Mouse (Mus musculus): ENCODE data around the gene Armh1. TPM values are rescaled to one million over a fixed set of nuclear protein-coding genes. Genes with fewer than 3 reads are reported as not detected.
A peak's percentile ranks its signal among the peaks of the same experiment; 100 is the strongest.
"Not testable (repeated sequence)": the region's sequence is repeated elsewhere in the genome, so short reads cannot be mapped to it uniquely, and the experiment has no call there.

Gene Armh1
- total RNA-seq, 2 experiments from 2014 or later, result 0.15 to 0.33 TPM

DNA sequence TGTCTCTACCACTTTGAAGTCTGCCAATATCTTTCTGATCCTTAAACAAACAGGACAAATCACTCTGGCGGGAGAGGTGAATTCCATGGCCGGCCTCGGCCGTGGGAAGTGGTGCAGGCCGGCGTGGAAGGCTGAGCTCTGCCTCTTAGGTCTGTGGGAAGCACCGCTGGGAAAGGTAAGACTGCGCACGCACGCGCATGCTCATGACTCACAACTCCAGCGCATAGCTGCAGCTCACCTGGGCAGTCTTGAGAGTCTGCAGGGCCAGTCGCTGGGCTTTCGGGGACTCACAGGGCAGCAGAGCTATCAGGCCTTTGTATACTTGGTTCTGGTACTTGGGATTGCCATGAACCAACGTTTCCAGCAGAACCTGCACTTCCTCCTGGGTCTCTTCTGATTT, 22.3 kb downstream of the Armh1 start:
- DNase-seq, result no peak
- intact Hi-C loops (cut with DNase I), result no loop called here

DNA sequence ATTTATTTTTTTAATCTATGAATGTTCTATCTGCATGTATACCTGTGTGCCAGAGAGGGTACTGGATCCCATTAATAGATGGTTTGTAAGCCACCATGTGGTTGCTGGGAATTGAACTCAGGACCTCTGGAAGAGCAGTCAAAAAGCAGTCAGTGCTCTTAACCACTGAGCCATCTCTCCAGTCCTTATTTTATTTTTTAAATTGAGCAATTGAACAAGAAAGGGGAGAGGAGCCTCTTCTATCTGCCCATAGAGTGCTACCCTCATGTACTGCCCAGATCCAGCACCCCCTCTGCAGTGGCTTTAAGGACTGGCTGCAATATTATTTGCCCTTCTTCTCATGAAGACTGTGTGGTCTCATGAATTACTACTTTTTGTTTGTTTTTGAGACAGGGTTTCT, 26.7 kb downstream of the Armh1 start:
- DNase-seq, result no peak
- intact Hi-C loops (cut with DNase I), result no loop called here

DNA sequence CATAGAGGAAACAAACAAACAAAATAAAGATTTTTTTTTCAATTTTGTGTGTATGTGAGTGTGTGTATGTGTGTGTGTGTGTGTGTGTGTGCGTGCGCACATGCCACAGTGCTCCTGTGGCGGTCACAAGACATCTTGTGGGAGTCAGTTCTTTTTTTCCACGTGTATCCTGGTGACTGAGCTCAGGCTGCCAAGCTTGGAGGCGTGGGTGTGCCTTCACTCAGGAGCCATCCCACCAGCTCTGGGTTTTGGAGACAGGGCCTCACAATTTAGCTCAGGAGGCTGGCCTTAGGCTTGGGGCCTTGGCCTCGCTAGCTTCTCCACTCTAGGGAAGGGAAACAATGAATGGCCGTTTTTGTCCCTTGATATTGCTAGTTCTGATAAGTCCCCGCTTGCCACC, 27.8 kb downstream of the Armh1 start:
- no peak for DNase-seq
- intact Hi-C loops (cut with DNase I), result no loop called here

DNA sequence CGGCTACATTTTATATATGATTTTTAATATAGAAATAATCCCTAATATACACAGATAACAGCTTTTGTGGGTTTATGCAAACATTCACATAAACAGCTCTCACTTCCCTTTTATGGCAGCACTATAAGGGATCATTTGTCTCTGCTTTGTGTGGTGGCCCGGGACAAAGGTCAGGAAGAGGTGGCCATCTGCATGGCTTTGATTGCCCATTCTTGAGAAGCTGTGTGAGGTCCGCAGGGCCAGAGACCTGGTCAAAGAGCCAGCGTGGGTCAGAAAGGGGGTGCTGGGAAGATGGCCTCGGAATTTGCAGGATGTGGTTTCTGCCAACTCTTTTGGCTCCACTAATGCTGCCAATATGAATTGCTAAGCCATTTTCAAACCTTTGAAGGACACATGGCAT, 28.9 kb downstream of the Armh1 start:
- intact Hi-C loops (cut with DNase I), result no loop called here
- no peak for DNase-seq

DNA sequence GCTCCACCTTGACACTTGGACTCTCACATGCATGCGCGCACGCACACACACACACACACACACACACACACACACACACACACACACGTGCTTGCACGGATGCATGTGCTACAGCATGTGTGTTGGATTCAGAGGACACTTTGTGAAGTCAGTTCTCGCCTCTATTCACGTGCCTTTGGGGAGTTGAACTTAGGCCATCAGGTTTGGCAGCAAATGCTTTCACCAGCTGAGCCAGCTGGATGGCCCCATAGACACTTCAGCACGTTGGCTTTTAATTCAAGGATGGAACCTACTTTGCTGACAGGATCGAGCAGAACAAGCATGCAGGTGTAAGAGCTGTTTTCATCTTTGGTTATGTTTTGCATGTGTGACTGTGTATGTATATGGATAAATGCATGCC, 30.1 kb downstream of the Armh1 start:
- intact Hi-C loops (cut with DNase I), result no loop called here
- DNase-seq, result peak in 1 of 2 experiments; percentile 31

DNA sequence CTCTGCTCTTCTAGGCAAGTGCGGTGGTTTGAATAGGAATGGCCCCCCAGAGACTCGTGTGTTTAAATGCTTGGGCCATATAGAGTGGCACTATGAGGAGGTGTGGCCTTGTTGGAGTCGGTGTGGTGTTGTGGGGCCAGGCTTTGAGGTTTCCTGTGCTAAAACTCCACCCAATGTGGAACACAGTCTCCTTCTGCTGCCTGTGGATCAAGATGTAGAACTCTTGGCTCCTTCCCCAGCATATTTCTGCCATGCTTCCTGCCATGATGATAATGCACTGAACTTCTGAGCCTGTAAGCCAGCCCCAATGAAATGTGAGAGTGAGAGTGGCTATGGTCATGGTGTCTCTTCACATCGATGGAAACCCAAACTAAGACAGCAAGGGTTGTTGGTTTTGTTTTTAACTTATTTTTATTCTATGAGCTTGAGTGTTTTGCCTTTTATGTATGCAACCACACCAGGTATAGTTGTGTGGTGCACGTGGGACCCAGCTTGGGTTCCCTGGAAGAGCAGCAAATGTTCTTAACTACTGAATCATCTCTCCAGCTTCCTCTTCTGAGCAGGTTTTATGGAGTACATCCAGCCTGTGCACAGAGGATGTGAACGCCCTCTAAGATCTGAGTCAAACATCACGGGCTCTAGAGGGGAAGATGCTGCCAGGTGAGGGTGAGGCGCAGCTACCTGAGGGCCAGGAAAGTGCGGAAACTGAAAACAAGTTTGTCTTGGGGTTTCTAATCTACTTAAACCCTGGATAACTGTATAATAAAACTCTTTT, 31.0 kb downstream of the Armh1 start:
- intact Hi-C loops (cut with DNase I), result no loop called here
- no peak for DNase-seq

DNA sequence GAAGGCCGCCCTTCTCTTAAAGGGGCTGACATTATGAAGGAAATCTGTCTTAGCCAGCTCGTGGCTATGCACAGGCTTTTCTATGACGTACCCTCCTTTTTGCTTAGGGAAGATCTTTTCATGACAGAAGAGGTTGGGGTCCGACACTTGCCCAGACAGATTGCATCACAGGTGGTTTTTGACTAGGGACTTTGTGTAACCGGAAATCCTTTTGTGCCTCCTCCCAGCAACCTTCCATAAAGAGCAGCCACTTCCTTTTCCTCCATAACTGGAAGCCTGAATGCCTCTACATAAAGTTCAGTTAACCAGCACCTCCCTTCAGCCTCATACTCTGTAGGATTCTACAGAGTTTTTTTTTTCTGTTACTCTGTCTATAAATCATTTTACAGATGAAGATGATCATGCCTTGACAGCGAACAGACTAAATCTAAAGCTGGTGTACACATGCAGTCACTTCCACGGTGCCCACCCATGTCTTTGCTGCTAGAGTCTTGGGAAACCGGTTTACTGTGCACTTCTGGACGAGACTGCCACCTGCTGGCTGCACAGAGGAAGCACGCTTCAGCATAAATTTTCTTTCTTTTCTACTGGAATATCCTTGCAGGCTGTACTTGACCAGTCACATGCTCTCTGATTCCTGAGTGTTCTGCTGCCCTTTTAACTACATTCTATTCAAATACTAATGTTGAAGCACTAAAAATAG, 33.3 kb downstream of the Armh1 start:
- intact Hi-C loops (cut with DNase I), result loop anchor here (5.0 kb wide), 1 partner anchor 76 kb away; no protein-coding TSS in a partner anchor
- DNase-seq, result peak; percentile 62 to 69

DNA sequence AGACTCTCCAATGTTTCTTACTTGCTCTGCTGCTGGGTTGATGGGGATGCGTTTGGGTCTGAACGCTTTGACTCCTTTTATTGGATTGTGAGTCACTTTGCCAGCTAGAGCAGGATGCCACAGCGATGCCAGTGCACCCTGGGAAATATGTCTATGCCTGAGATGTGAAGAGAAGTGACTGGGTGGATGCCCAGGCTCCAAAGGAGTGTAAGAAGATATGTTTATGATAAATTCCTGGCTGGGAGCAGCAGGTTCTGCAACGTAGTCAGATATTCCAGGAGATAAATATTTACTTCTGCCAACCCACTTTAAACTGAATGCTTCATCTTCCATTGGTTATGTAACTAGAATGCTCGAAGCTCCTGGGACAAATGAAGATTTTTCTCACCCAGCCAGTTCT, 34.9 kb downstream of the Armh1 start:
- DNase-seq, result no peak
- intact Hi-C loops (cut with DNase I), result loop anchor here (5.0 kb wide), 1 partner anchor 75 kb away; no protein-coding TSS in a partner anchor

DNA sequence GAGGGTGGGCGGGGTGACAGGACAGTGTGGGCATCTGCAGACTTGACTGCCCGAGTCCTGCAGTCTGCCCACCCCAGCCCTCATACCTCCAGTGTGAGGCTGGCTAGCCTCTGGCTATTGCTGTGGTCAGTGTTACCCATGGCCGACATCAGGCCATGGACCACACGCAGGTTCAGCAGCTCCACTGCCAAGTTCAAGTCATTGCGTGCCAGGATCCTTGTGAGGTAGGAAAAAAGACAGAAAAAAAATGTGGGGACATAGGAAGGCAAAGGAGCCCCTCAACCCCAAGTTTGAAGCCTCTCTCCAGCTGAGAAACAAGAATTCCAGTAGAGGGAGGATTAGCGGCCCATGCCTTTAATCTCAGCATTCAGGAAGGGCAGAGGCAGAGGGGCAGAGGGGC, 37.7 kb downstream of the Armh1 start:
- intact Hi-C loops (cut with DNase I), result no loop called here
- no peak for DNase-seq

DNA sequence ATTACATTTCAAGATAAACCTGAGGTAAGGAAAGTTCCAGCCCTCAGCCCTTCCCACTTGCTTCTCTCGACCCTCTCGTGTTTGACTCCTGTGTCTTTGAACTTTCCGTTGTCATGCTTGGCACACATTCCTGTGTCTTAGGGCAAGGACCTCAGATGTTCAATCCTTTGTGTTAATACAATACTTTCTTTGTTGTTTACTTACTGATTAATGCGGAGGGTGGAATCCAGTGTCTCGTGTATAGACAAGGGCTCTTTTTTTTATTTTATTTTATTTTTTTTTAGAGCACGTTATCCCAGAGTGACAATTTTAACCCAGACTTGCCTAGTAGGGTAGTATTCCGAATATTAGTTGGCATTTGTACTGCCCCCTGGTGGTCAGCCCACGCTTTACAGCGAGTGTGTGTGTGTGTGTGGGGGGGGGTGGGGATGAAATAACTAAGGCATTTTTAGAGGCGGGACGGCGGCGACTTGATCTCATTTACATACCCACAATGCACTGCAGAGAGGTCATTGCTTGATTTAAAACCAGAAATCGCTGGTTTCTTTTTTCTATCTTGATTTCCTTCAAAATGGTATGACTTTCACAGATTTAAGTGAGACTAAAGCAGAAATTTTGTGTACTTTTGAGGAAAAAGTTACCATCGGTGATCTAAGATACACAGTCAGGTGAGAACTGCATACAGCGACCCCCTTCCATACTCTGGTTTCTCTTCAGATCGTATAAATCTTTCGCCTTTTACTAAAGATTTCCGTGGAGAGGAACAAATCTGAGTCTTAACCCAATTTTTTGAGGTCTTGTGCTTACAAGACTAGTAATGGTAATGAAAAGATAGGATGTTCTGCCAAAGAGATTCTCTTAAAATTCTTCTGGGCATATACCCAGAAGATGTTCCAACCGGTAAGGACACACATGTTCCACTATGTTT, 41.5 kb downstream of the Armh1 start:
- intact Hi-C loops (cut with DNase I), result no loop called here
- peak; percentile 79 to 85 for DNase-seq

DNA sequence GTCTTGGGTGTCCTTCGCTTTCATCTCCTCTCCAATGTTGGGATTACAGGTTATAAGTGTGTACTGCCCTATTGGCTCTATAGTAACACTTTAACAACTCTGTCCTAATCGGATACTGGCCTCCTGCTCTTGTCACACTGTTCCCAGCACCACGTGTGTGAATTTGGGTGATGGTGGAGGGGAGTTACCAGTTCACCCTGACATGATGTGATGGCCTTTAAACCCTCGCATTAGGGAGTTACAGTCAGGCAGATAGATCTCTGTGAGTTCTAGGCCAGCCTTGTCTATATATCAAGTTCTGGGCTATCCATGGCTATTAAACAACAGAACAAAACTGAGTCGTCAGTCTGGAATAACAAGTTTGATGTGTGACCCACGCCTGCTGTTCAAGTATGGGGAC, 42.3 kb downstream of the Armh1 start:
- no peak for DNase-seq
- intact Hi-C loops (cut with DNase I), result no loop called here

DNA sequence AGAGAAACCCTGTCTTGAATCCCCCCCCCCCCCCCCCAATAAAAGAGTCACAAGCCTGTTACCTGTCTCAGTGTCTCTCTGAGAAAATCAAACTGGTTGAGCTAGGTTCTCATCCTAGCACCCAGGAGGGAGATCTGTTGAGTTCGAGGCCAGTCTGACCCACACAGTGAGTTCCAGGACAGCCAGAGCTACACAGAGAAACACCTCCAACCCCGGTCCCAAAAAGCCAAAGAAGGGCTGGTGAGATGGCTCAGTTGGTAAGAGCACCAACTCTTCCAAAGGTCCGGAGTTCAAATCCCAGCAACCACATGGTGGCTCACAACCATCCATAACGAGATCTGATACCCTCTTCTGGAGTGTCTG, 49.0 kb downstream of the Armh1 start:
- DNase-seq, result no peak
- intact Hi-C loops (cut with DNase I), result no loop called here

DNA sequence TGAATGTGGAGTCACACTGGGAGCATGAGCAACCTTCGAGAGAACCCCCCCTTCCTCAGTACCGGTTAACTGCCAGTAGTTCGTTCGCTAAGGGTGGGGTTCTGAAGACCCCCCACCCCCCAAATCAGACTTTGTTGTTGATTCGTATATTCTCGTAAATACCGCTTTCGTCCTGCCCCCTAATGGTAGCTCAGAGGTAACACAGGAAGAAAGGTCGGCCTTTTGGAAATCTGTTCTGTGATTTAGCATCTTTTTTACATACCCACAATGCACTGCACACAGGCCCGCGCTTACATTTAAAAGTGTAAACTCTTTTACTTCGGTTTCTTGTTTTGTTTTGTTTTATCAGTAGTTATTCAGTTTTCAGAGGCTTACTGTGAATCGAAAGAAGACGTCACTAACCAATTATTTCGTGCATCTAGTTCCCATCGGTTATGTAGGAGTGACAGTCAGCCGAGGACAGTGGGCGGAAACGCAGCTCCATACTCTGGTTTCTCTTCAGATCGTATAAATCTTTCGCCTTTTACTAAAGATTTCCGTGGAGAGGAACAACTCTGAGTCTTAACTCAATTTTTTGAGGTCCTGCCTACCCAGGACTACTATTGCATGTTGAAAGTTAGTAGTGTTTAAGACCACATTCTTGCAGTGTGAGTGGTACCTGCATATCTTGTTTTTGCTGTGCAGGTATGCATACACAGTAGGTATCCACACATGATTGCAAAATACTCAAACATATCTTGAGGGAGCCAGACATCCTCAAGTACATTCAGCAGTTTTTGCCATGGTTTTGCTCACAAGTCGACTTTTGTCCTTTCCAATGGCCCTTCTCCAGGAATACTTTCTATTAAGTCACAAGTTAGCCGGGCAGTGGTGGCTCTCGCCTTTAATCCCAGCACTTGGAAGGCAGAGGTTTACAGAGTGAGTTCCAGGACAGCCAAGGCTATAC, 49.6 kb downstream of the Armh1 start:
- intact Hi-C loops (cut with DNase I), result no loop called here
- peak; percentile 19 to 64 for DNase-seq

DNA sequence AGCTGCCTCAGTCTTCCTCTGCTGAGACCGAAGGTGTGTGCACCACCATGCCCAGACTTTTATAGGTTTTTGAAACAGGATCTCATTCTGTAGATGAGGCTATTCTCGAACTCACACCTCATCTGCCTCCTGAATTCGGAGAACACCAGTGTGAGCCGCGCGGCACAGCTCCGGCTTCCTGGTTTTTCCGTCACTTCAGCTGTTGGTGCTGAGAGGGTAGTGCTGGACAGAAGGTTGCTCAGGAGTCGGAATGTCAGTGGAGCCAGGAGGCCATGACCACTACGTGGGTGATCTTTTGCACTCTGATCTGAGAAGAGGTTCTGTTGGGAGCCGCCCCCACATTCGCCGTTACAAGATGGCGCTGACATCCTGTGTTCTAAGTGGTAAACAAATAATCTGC, 60.1 kb downstream of the Armh1 start:
- intact Hi-C loops (cut with DNase I), result no loop called here

DNA sequence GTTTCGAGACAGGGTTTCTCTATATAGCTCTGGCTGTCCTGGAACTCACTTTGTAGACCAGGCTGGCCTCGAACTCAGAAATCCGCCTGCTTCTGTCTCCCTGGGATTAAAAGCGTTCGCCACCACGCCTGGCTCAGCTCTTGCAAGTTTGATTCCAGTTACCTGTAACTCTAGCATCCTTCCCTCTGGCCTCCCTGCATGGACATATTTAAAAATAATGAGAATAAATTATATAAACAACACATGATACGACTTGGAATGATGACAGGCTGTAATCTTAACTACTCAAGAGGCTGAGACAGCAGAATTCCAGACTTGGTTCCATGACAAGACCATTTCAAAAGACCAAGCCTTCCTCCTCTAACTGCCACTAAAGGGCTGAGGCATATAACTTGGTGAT, 61.3 kb downstream of the Armh1 start:
- intact Hi-C loops (cut with DNase I), result no loop called here
- DNase-seq, result no peak

More for the DNA sequence above, 60.1 kb downstream of the Armh1 start:
- no peak for DNase-seq

DNA sequence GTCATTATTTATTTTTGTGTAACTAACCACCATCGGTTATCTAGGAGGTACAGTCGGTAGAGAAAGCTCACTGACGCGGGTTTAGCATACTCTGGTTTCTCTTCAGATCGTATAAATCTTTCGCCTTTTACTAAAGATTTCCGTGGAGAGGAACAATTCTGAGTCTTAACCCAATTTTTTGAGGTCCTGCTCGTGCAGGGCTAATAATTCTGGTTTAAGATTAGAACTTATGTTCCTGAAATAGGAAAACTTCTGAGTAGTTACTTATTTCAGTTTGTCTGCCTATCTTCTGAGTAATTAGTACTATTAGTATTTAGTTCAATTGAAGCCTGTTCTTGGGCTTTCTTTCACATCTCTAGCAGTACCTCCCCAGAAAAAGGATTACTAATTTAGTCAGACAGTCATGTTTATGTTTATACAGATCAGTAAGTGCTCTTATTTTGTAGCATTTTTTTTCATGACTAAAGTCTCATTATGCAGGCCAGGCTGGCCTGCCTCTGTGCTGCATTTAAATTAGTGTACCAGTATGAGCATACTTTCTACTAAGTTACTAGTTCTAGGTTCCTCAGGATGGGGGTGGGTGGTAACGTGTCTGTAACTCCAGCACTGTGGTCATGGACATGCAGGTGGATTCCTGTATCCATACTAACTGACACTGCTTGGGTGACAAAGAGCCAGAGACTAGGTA, 61.9 kb downstream of the Armh1 start:
- intact Hi-C loops (cut with DNase I), result no loop called here
- peak; percentile 12 to 46 for DNase-seq

DNA sequence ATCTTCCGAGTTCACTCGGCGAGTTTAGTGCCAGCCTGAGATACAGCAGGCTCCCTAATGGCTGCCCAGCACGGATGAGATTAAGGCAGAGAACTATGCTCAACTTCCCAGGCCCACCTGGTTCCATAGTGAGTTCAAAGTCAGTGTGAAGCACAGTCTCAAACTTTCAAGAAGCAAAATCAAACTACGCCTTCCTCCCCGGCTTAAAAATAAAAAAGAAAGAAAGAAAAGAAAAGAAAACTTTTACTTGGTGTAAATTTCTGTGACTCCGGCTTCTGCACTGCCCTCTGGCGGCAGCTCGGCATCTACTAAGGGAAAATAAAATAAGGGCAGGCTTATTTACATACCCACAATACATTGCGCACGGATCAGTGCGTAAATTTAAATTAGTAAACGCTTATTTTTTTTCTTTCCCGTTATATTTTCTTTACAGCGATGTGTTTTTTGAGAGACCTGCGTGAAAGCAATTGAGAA, 62.5 kb downstream of the Armh1 start:
- intact Hi-C loops (cut with DNase I), result no loop called here
- peak; percentile 87 to 91 for DNase-seq

DNA sequence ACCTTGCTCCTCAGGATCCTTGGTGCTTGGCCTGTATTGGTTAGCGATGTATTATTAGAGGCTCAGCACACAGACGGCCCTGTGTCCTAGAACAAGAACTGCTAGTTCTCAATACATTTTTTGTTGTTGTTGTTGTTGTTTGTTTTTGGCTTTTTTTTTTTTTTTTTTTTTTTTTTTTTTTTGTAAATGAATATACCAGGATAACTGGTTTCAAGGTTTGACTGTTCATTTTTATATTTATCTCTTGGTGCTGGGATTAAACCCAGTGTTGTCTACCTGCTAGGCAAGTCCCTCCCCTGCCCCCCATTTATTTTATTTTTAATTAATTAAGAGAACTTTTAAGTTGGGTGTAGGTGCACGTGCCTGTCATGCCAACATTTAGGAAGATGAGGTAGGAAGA, 63.0 kb downstream of the Armh1 start:
- intact Hi-C loops (cut with DNase I), result no loop called here
- DNase-seq, result no peak

DNA sequence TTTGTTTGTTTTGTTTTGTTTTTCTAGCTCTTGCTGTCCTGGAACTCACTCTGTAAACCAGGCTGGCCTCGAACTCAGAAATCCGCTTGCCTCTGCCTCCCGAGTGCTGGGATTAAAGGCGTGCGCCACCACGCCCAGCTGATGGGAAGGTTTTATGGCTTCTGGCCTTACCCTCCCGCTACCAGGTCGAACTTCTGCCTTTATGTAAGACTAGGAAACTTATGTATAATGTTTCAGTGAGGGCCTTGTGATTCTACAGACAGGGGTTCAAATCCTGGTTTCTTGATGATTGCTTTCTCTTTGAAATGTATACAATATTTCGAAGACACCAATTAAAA, 69.2 kb downstream of the Armh1 start:
- intact Hi-C loops (cut with DNase I); DNase-seq: not testable (repeated sequence)

All from heart, postnatal 14 days (tissue).